Mouse (Mus musculus) adrenal gland, postnatal 14 days (tissue): ENCODE data around the gene Slc22a3. TPM values are rescaled to one million over a fixed set of nuclear protein-coding genes. Genes with fewer than 3 reads are reported as not detected.

Experiments
- DNase-seq: peaks from one replicate; pipeline ENCODE4 v3.0.0; 2021; ENCODE audit warnings: mixed read lengths
- total RNA-seq: library from RNA; stranded (reverse); gene quantifications from 2 replicates; pipeline ENCODE4 v1.2.3, GENCODE M21; 2021

Gene Slc22a3
- total RNA-seq, 1 experiment from 2014 or later = 9.0 TPM

- no peak for DNase-seq
Measured at GRCm38 (mm10) chr17:12409346-12409944, 98.1 kb downstream of the Slc22a3 start.

- no peak for DNase-seq
Measured at GRCm38 (mm10) chr17:12403420-12403819, 104.1 kb downstream of the Slc22a3 start.

- DNase-seq = no peak
Measured at GRCm38 (mm10) chr17:12396163-12396677, 111.3 kb downstream of the Slc22a3 start.

GRCm38 (mm10) chr17:12388239-12388638, 119.3 kb downstream of the Slc22a3 start:
- no peak for DNase-seq

- DNase-seq = no peak
Measured at GRCm38 (mm10) chr17:12387781-12388180, 119.7 kb downstream of the Slc22a3 start.

- no peak for DNase-seq
Measured at GRCm38 (mm10) chr17:12385049-12385794, 122.3 kb downstream of the Slc22a3 start.

- DNase-seq = no peak
Measured at GRCm38 (mm10) chr17:12382531-12382930, 125.0 kb downstream of the Slc22a3 start.

- DNase-seq = no peak
Measured at GRCm38 (mm10) chr17:12381579-12381978, 125.9 kb downstream of the Slc22a3 start.

- no peak for DNase-seq
Measured at GRCm38 (mm10) chr17:12380287-12380686, 127.2 kb downstream of the Slc22a3 start.

GRCm38 (mm10) chr17:12377981-12378705, 129.4 kb downstream of the Slc22a3 start, which contains the start of gene Plg:
Plg (plus strand) TSS chr17:12378608.
- DNase-seq = no peak

- no peak for DNase-seq
Measured at GRCm38 (mm10) chr17:12373601-12374144, 133.8 kb downstream of the Slc22a3 start.

GRCm38 (mm10) chr17:12372021-12372420, 135.5 kb downstream of the Slc22a3 start:
- DNase-seq = peak; percentile 84

- DNase-seq = no peak
Measured at GRCm38 (mm10) chr17:12371310-12371925, 136.1 kb downstream of the Slc22a3 start.

GRCm38 (mm10) chr17:12370289-12370688, 137.2 kb downstream of the Slc22a3 start:
- DNase-seq = no peak

- no peak for DNase-seq
Measured at GRCm38 (mm10) chr17:12369393-12369792, 138.1 kb downstream of the Slc22a3 start.

Other genes starting within 250 kb of the Slc22a3 start
- gene Map3k4, start 188.9 kb downstream of the Slc22a3 start, total RNA-seq = 22.5 and 24.2 TPM in 2 replicates
- gene Plg, start 129.1 kb downstream of the Slc22a3 start, total RNA-seq = 16.9 and 281 TPM in 2 replicates
- 0.78 and 1.4 TPM in 2 replicates for gene Slc22a2, start 76.4 kb upstream of the Slc22a3 start, total RNA-seq
- 1.2 and 18.3 TPM in 2 replicates for gene Slc22a1, start 168.1 kb upstream of the Slc22a3 start, total RNA-seq